Mouse (Mus musculus) right cerebral cortex, adult 2 months (tissue): Measurements from ENCODE around the gene Unc119b.
A peak's percentile ranks its signal among the peaks of the same experiment; 100 is the strongest.
"Not testable (repeated sequence)": the region's sequence is repeated elsewhere in the genome, so short reads cannot be mapped to it uniquely, and the experiment has no call there.

Experiments used
- DNase-seq, 2 experiments: peaks; one replicate each; pipeline ENCODE4 v3.0.0; 2021 to 2022; ENCODE audit warnings: low spot score in 2 of 2

Gene Unc119b

GRCm38 (mm10) chr5:115091776-115092175, 43.0 kb downstream of the Unc119b start:
- DNase-seq: no peak

GRCm38 (mm10) chr5:115091015-115091414, 43.8 kb downstream of the Unc119b start:
- no peak for DNase-seq

- DNase-seq: no peak
Observed at GRCm38 (mm10) chr5:115089592-115090268, 45.0 kb downstream of the Unc119b start.

GRCm38 (mm10) chr5:115085675-115086074, 49.1 kb downstream of the Unc119b start:
- no peak for DNase-seq

GRCm38 (mm10) chr5:115083492-115083891, 51.3 kb downstream of the Unc119b start:
- no peak for DNase-seq

- no peak for DNase-seq
Observed at GRCm38 (mm10) chr5:115081636-115082035, 53.1 kb downstream of the Unc119b start.

- peak; percentile 69 to 70 for DNase-seq
Observed at GRCm38 (mm10) chr5:115076144-115076901, 58.5 kb downstream of the Unc119b start.

GRCm38 (mm10) chr5:115074749-115075148, 60.0 kb downstream of the Unc119b start:
- DNase-seq: no peak

GRCm38 (mm10) chr5:115073306-115073705, 61.5 kb downstream of the Unc119b start:
- DNase-seq: not testable (repeated sequence)
